Mouse (Mus musculus) small intestine, adult 2 months (tissue): ENCODE data around the gene Olfr66.

Experiments used
- CTCF ChIP-seq: fragments of 200-500 bp; IDR thresholded peaks from 2 replicates; pipeline ENCODE4 v1.5.1; 2012; ENCODE audit warnings: low read depth, mild to moderate bottlenecking, control low read depth, inconsistent platforms, low read length, moderate library complexity, mixed read lengths; ENCODE audit not compliant: insufficient replicate concordance, insufficient read length; ENCODE audit errors: extremely low read depth
- POLR2A ChIP-seq: fragments of 200-500 bp; IDR thresholded peaks from 2 replicates; pipeline ENCODE4 v1.6.1; 2012; ENCODE audit warnings: low read depth, mild to moderate bottlenecking, control low read depth, inconsistent platforms, low read length, moderate library complexity

- TF ChIP-seq CTCF (no peak), POLR2A (no peak)
Observed at GRCm38 (mm10) chr7:103854669-103855068, 31.4 kb downstream of the Olfr66 start.
